Mouse (Mus musculus): Measurements from ENCODE around the gene Taf5l. TPM values are rescaled to one million over a fixed set of nuclear protein-coding genes. Genes with fewer than 3 reads are reported as not detected.
"Not testable (repeated sequence)": the region's sequence is repeated elsewhere in the genome, so short reads cannot be mapped to it uniquely, and the experiment has no call there.

Taf5l gene
- polyA plus RNA-seq, 1 experiment from 2014 or later: 24.9 TPM

DNA sequence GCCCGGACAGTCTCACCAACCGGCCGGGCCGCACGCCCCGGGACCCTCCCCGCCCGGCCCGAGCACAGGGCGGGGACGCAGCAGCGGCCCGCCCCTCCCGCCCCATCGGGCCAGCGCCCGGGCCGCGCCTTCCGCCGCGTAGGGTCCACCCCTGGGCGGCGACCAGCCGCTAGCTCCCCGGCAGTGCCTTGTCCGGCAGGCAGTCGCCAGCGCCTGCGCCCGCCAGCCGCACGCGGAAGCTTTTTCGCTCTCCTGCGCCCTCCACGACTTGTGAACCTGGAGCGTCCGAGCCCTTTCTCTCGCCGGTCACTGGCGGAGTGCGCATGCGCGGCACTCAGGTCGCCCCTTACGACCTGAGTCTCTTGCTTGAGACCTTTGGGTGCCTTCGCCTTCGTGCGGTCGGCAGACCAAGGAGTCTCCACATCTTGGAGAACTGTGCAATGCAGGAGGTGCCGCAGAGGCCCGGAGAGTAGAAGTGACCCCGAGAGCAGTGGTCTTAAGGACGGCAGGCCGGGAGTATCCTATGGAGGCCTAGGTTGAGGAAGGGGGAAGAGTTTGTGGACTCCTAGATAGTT is 38.3 kb downstream of the Taf5l start, which contains the start of gene Abcb10:
TSS of gene Abcb10 (minus strand) at position 297 of the 575 bp plus-strand sequence.
- H3K9ac ChIP-seq: peak within 1 kb of the TSS; percentile 95
- H3K27me3 ChIP-seq (replicated peaks): no peaks in the 10 kb centered on the region
- no peaks in the 10 kb centered on the region for H3K36me3 ChIP-seq
- H3K4me3 ChIP-seq: peak within 1 kb of the TSS; percentile 91
- peaks cover 49% of the 10 kb centered on the region for H3K4me1 ChIP-seq
- peak within 1 kb of the TSS; percentile 96 for H3K4me2 ChIP-seq
- ATAC-seq (ENCODE audit: extremely low read depth, insufficient number of reproducible peaks, low FRiP score, low TSS enrichment): peak; percentile 90
- WGBS: under 1% methylated on average over 56 of the region's 56 CpGs
- peak within 1 kb of the TSS; percentile 95 for H3K27ac ChIP-seq (replicated peaks)
- H3K9me3 ChIP-seq: no peaks in the 10 kb centered on the region

DNA sequence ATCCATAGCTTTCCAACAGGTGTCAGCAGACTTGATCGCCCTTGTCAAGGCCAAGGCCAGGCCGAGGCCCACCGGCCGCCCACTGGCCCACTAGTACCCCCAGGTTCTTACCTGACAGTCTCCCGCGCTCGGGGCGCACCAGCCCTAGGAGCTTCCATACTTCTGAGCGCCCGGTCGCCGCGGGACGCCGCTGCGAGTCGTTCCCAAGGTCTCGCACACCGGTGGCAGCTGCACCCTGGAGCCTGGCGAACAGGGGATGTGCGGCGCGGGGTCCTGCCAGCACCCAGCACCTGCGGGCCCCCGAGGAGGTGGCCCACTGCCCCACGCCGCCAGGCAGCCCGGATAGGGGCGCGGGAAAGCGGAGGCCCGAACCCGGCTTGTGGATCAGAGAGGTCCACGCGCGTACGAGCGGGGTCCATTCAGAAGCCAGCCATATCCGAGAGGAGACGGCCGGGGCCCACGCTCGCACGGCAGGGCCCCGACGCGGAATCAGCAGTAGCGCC is 38.9 kb downstream of the Taf5l start:
- peak overlapping the region; percentile 95 for H3K27ac ChIP-seq (replicated peaks)
- H3K27me3 ChIP-seq (replicated peaks): no peaks in the 10 kb centered on the region
- no peaks in the 10 kb centered on the region for H3K9me3 ChIP-seq
- H3K4me2 ChIP-seq: peak overlapping the region; percentile 96
- peaks cover 53% of the 10 kb centered on the region for H3K4me1 ChIP-seq
- under 1% methylated on average over 48 of the region's 48 CpGs for WGBS
- H3K36me3 ChIP-seq: no peaks in the 10 kb centered on the region
- H3K4me3 ChIP-seq: peak overlapping the region; percentile 91
- peak; percentile 6; the same call in 1 of the 2 replicates for ATAC-seq (ENCODE audit: extremely low read depth, insufficient number of reproducible peaks, low FRiP score, low TSS enrichment)
- H3K9ac ChIP-seq: peak overlapping the region; percentile 95

DNA sequence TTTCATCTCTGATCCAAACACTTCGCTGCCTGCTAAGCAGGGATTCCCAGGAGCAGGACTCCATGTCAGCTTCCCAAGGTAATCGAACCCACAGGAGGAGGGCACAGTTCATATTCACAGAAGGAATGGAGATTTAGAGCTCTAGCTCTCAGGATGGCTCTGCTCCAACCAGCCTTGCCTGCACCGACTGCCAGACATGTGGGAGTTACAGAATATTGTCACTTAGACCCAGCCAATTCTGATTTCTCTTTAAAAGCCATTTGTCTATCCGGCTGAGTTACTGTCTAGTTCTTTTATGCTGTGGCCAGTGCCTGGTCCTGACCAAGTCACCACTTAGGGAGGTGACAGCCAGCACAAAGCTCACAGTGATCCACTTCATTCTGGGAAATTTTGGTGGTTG is 39.5 kb downstream of the Taf5l start:
- peak overlapping the region; percentile 95 for H3K9ac ChIP-seq
- H3K4me1 ChIP-seq: peaks cover 53% of the 10 kb centered on the region
- peak overlapping the region; percentile 18; the same call in 1 of the 2 replicates for H3K27ac ChIP-seq (replicated peaks)
- ATAC-seq (ENCODE audit: extremely low read depth, insufficient number of reproducible peaks, low FRiP score, low TSS enrichment): no peak
- H3K4me3 ChIP-seq: peak overlapping the region; percentile 91
- no peaks in the 10 kb centered on the region for H3K36me3 ChIP-seq
- WGBS: 36% methylated on average over 4 of the region's 4 CpGs
- H3K4me2 ChIP-seq: peak overlapping the region; percentile 96
- H3K27me3 ChIP-seq (replicated peaks): no peaks in the 10 kb centered on the region
- no peaks in the 10 kb centered on the region for H3K9me3 ChIP-seq

DNA sequence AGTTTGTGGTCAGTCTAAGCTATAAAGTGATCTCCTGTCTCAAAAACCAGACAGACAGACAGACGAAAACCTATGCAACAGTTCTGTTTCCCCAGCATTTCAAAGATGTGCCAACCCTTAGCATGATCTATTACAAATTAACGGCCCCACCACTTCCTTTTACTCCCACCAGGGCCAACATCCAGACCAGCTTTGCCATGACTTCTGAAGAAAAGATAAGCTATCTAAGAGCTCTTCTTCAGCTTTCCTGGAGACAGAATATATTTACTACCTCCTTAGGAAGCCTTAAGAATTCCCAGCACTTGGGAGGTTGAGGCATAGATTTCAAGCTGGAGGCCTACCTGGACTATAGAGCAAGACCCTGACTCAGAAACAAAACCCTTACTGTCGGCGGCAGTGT is 41.0 kb downstream of the Taf5l start:
- peak overlapping the region; percentile 91 for H3K4me3 ChIP-seq
- WGBS: 51% methylated on average over 4 of the region's 4 CpGs
- no peak overlapping the region; the same call in 1 of the 2 replicates for H3K27ac ChIP-seq (replicated peaks)
- peak overlapping the region; percentile 96 for H3K4me2 ChIP-seq
- no peak for ATAC-seq (ENCODE audit: extremely low read depth, insufficient number of reproducible peaks, low FRiP score, low TSS enrichment)
- peak overlapping the region; percentile 72 for H3K9ac ChIP-seq
- no peaks in the 10 kb centered on the region for H3K27me3 ChIP-seq (replicated peaks)
- H3K9me3 ChIP-seq: no peaks in the 10 kb centered on the region
- peaks cover 53% of the 10 kb centered on the region for H3K4me1 ChIP-seq
- peaks cover 3% of the 10 kb centered on the region; the same call in 1 of the 2 replicates for H3K36me3 ChIP-seq

DNA sequence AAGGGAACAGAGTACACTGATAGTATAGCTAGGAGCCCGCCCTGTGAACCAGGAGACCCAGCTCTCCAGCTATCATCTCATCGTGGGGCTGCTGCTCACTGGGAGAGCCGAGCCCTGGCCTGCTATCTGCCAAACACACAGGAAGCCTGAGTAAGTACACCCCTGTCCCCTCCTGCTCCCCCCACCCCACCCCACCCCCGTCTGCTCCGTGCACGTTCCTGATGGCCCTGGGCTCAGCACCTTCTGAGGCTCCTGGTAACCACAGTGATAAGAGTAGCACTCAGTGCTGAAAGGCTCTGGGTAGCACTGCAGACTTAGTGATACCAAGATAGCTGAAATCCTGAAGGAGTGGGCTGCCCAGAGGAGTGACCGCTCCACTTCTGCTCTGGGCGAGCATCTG is 42.3 kb downstream of the Taf5l start:
- H3K9ac ChIP-seq: peak overlapping the region; percentile 72
- peak; percentile 16; the same call in 1 of the 2 replicates for ATAC-seq (ENCODE audit: extremely low read depth, insufficient number of reproducible peaks, low FRiP score, low TSS enrichment)

DNA sequence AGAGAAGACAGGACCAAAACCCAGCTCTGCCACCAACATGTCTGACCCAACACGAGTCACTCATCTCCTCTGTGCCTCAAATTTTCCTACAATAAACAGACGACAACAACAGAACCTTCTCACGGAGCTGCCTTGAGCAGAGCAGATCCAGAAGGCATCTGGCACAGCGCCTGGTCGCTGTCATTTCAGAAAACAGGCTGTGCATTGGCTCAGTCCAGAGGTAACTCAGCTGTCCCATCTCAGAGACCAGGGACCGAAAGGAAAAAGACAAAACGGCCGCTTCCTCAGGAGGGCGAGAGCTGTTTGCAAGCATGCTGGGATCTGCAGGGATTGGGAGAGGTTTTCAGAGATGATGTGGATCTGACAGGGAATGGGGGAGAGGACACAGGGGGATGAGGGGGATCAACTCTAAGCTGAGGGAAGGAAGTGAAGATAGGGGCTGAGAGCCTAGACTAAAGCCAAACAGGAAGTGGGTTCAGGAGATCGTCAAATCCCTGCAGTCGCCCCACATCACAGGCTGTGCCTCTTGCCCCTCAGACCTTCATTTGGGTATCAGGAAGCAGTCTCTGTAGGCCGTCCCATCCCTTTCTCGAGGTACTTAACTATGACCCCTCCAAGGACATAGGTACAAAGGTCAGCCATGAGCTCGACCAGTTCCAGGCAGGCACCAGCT is 42.9 kb downstream of the Taf5l start:
- WGBS: 19% methylated on average over 14 of the region's 14 CpGs
- Histone ChIP-seq H3K27ac (replicated peaks) (peak overlapping the region; percentile 82), H3K4me1 (peaks cover 44% of the 10 kb centered on the region), H3K4me2 (peak overlapping the region; percentile 96), H3K9ac (peak overlapping the region; percentile 72), H3K36me3 (peaks cover 10% of the 10 kb centered on the region; the same call in 1 of the 2 replicates), H3K27me3 (replicated peaks) (no peaks in the 10 kb centered on the region), H3K4me3 (peak overlapping the region; percentile 91), H3K9me3 (no peaks in the 10 kb centered on the region)
- ATAC-seq (ENCODE audit: extremely low read depth, insufficient number of reproducible peaks, low FRiP score, low TSS enrichment): no peak

More for the DNA sequence above, 42.3 kb downstream of the Taf5l start:
- Histone ChIP-seq H3K9me3 (no peaks in the 10 kb centered on the region), H3K27me3 (replicated peaks) (no peaks in the 10 kb centered on the region), H3K27ac (replicated peaks) (peak overlapping the region; percentile 82), H3K36me3 (peaks cover 10% of the 10 kb centered on the region; the same call in 1 of the 2 replicates), H3K4me1 (peaks cover 50% of the 10 kb centered on the region), H3K4me3 (peak overlapping the region; percentile 91), H3K4me2 (peak overlapping the region; percentile 96)
- 17% methylated on average over 8 of the region's 8 CpGs for WGBS

DNA sequence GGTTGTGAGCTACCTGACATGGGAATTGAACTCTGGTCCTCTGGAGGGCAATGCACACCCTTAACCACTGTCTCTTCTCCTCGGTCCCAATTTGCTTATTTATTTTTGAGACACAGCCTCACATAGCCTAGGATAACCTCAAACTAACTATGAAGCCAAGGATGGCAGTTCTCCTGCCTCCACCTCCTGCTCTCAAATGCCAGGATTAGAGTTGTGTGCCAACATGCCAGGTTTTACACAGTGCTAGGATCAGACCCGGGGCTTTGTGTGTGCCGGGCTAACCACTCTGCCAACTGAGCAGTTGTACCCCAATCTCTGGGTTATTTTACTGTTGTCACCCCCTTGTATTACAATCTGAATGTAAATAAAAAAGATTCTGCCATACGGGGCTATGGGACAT is 43.7 kb downstream of the Taf5l start:
- Histone ChIP-seq H3K27ac (replicated peaks) (peak overlapping the region; percentile 82), H3K4me2 (peak overlapping the region; percentile 96)
- WGBS: 88% methylated on average over 4 of the region's 4 CpGs

DNA sequence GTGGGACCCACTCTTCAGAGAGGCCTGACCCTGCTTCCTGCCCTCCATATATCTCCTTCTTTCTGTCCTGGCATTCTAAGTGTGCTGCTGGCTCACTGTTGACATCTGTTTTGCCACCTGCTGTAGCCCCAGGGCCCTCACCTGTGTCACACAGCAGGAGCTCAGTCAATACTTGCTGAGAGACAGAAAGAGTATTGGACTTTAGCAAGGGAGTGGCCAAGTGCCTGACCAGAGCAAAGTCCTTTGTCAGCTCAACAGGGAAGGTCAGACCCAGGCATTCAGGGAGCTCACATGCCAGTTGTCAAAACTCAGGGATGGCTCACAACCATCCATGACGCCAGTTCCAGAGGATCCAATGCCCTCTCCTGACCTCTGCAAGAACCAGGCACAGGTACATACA is 47.7 kb downstream of the Taf5l start:
- no peak for ATAC-seq (ENCODE audit: extremely low read depth, insufficient number of reproducible peaks, low FRiP score, low TSS enrichment)
- Histone ChIP-seq H3K36me3 (peaks cover 26% of the 10 kb centered on the region), H3K4me3 (no peak overlapping the region), H3K4me2 (peak overlapping the region; percentile 16), H3K27ac (replicated peaks) (no peak overlapping the region), H3K4me1 (peaks cover 10% of the 10 kb centered on the region), H3K9ac (no peak overlapping the region), H3K27me3 (replicated peaks) (no peaks in the 10 kb centered on the region), H3K9me3 (no peaks in the 10 kb centered on the region)
- 67% methylated on average over 1 of the region's 1 CpGs for WGBS

More for the DNA sequence above, 43.7 kb downstream of the Taf5l start:
- H3K9ac ChIP-seq: peak overlapping the region; percentile 72
- H3K36me3 ChIP-seq: peaks cover 10% of the 10 kb centered on the region; the same call in 1 of the 2 replicates
- H3K9me3 ChIP-seq: no peaks in the 10 kb centered on the region
- no peaks in the 10 kb centered on the region for H3K27me3 ChIP-seq (replicated peaks)
- peaks cover 43% of the 10 kb centered on the region for H3K4me1 ChIP-seq
- ATAC-seq (ENCODE audit: extremely low read depth, insufficient number of reproducible peaks, low FRiP score, low TSS enrichment): no peak
- peak overlapping the region; percentile 91 for H3K4me3 ChIP-seq

DNA sequence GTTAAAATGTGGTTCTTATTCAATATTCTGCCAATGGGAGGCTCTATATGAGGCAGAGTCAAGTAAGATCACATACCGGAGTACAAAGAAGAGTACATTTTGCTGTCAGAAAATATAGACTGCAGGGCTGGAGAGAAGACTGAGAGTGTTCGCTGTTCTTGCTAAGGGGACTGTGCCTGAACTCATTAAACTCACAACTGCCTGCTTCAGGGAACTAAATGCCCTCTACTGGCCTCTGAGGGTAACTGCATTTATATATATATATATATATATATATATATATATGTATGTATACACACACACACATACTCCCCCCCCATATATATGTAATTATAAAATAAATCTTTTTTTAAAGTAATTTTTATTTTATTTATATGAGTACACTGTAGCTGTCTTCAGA is 54.3 kb downstream of the Taf5l start:
- H3K4me1 ChIP-seq: no peaks in the 10 kb centered on the region
- ATAC-seq (ENCODE audit: extremely low read depth, insufficient number of reproducible peaks, low FRiP score, low TSS enrichment): no peak
- H3K4me3 ChIP-seq: no peak overlapping the region
- no peaks in the 10 kb centered on the region for H3K27me3 ChIP-seq (replicated peaks)
- no peaks in the 10 kb centered on the region for H3K9me3 ChIP-seq
- no peak overlapping the region for H3K9ac ChIP-seq
- 62% methylated on average over 2 of the region's 2 CpGs for WGBS
- H3K36me3 ChIP-seq: peaks cover 60% of the 10 kb centered on the region
- H3K4me2 ChIP-seq: no peak overlapping the region
- no peak overlapping the region for H3K27ac ChIP-seq (replicated peaks)

DNA sequence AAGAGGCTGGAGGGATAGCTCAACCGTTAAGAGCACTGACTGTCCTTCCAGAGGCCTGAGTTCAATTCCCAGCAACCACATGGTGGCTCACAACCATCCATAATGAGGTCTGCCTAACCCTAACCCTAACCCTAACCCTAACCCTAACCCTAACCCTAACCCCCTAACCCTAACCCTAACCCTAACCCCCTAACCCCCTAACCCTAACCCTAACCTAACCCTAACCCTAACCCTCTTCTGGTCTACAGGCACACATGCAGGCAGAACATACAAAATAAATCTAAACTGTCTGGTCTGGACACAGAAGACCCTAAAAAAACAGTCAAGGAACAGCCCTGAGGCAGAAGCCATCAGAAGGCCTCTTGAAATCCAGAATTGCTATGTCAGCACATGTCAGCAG is 59.8 kb downstream of the Taf5l start:
- no peaks in the 10 kb centered on the region for H3K4me1 ChIP-seq
- H3K27ac ChIP-seq (replicated peaks): no peak overlapping the region
- H3K36me3 ChIP-seq: peaks cover 84% of the 10 kb centered on the region
- no peaks in the 10 kb centered on the region for H3K27me3 ChIP-seq (replicated peaks)
- WGBS: 42% methylated on average over 1 of the region's 1 CpGs
- no peak overlapping the region for H3K4me2 ChIP-seq
- H3K9me3 ChIP-seq: no peaks in the 10 kb centered on the region
- H3K9ac ChIP-seq: no peak overlapping the region
- H3K4me3 ChIP-seq: no peak overlapping the region
- ATAC-seq (ENCODE audit: extremely low read depth, insufficient number of reproducible peaks, low FRiP score, low TSS enrichment): no peak

DNA sequence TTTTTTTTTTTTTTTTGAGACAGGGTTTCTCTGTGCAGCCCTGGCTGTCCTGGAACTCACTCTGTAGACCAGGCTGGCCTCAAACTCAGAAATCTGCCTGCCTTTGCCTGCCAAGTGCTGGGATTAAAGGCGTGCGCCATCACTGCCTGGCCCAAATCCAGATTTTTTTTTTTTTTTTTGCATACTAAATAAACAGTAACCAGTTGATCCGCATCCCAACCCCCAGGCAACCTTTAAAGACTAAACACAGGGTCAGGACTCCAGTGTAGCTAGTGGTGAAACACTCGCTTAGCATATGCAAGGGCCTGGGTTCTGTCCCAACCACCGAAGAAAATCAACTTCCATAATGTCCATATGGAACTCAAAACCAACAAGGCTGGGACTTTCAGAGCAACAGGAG is 60.6 kb downstream of the Taf5l start:
- not testable (repeated sequence) for H3K9ac ChIP-seq; H3K4me1 ChIP-seq; H3K4me2 ChIP-seq; H3K27me3 ChIP-seq (replicated peaks); ATAC-seq (ENCODE audit: extremely low read depth, insufficient number of reproducible peaks, low FRiP score, low TSS enrichment); H3K4me3 ChIP-seq; H3K27ac ChIP-seq (replicated peaks); H3K9me3 ChIP-seq
- H3K36me3 ChIP-seq: peaks cover 81% of the 10 kb centered on the region
- 93% methylated on average over 5 of the region's 5 CpGs for WGBS

Measured in heart, embryonic 13.5 days (tissue).